Mouse (Mus musculus) heart, embryonic 12.5 days (tissue): Measurements from ENCODE around the gene Cd247. TPM values are rescaled to one million over a fixed set of nuclear protein-coding genes. Genes with fewer than 3 reads are reported as not detected.

Experiments
- ATAC-seq: fragments of 200-750 bp; cut with Nextera tagmentation; 2 replicates; pipeline ENCODE4 v1.8.0; 2017; ENCODE audit warnings: moderate TSS enrichment, moderate library complexity; ENCODE audit not compliant: insufficient number of reproducible peaks, low FRiP score
- H3K27ac ChIP-seq: fragments of 300-500 bp; sonication (generic); 2 replicates; pipeline ENCODE4 v1.5.1; 2016; ENCODE audit warnings: mild to moderate bottlenecking, moderate library complexity; ENCODE audit not compliant: poor library complexity, severe bottlenecking
- H3K27me3 ChIP-seq: fragments of 300-500 bp; sonication (generic); replicated peaks from 2 replicates; pipeline ENCODE4 v1.6.1; 2016; ENCODE audit warnings: mild to moderate bottlenecking, moderate library complexity
- H3K36me3 ChIP-seq: fragments of 300-500 bp; sonication (generic); 2 replicates; pipeline ENCODE4 v1.6.1; 2016; ENCODE audit warnings: mild to moderate bottlenecking, moderate library complexity
- H3K4me1 ChIP-seq: fragments of 300-500 bp; sonication (generic); replicated peaks from 2 replicates; pipeline ENCODE4 v1.6.1; 2016; ENCODE audit warnings: mild to moderate bottlenecking
- H3K4me2 ChIP-seq: fragments of 300-500 bp; sonication (generic); 2 replicates; pipeline ENCODE4 v1.6.1; 2016; ENCODE audit warnings: mild to moderate bottlenecking, moderate library complexity
- H3K4me3 ChIP-seq: fragments of 300-500 bp; sonication (generic); 2 replicates; pipeline ENCODE4 v1.5.1; 2016; ENCODE audit warnings: mild to moderate bottlenecking
- H3K9ac ChIP-seq: fragments of 300-500 bp; sonication (generic); 2 replicates; pipeline ENCODE4 v1.6.1; 2016; ENCODE audit warnings: mild to moderate bottlenecking, moderate library complexity
- H3K9me3 ChIP-seq: fragments of 300-500 bp; sonication (generic); replicated peaks from 2 replicates; pipeline ENCODE4 v1.6.1; 2016; ENCODE audit warnings: mild to moderate bottlenecking, moderate library complexity
- WGBS: fragments of 180-500 bp; shearing (Covaris S2); methylation state at CpG from one replicate; pipeline ENCODE4 v1.1.7; 2016; 5-methylcytosine and 5-hydroxymethylcytosine counted together
- polyA plus RNA-seq: library from polyadenylated mRNA; unstranded; fragments of >200 nt; fragmentation: Nextera tagmentation; extraction: Ambion mirVana; gene quantifications from 2 replicates; pipeline ENCODE4 v1.2.1, GENCODE M21; 2016

Cd247 gene
- polyA plus RNA-seq, 1 experiment from 2014 or later: 0.38 TPM

DNA sequence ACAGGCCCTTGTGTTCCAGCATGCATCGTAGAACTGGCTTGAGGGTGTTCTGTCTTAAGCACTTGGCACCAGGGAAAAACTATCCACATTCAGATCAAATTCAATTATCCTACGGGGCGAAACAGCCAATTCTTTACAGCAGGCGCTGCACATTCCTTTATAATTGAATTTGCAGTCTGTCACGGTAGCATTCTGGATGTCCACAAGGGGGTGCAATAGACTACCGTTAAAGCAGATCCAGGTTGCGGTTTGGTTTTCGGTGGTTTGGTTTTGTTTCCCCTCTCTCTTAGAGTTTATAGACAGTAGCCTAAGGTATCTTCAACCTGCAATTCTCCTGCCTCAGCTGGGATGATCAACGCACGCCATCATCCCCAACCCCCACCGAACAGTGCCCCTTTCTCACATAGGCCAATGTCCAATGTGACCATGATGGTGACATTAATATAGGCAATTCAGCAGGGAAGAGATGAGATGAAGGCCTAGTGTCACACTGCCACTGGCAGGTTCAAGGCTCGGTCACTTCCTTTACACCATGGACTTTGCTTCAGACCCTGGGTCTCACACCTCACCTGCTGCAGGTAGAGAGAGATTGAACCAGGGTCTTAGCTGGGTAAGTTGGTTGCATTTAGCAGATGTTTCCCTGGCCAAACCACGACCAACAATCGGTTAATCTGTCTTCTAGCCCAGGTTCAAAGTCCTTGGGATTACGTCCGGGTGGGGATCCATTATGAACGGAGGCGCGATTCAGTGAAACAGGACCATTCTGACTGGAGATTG, 12.8 kb upstream of the Cd247 start:
- peak overlapping the region; percentile 48 for H3K4me2 ChIP-seq
- WGBS: 52% methylated on average over 19 of the region's 19 CpGs
- peaks cover 12% of the 10 kb centered on the region for H3K36me3 ChIP-seq

DNA sequence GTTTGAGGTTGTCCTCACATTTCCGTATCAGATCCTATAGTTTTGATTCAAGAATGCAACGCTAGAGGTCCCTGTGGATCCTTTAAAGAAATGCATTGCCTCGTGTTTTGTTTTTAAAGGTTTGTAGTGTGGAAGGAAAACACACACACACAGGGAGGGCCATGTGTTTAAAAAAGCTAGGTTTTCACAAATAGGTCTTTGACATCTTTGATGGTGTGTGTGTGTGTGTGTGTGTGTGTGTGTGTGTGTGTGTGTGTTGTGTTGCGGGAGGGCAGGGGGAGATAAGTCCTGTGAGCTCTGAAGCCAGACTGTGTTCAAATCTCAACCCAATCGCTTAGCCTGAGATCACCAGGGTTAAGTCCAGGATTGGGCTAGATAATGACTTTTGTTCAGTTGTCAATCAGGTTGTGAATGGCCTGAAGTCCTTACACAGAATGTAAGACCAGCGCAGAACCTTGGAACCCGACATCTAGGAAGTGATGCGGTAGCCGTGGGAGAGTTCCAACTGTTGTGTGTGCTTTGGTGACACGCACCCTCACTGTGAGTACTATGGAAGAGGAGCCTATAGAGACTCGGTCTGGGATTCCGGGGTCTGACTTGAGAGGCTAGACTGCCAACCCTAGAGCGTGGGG, 8.4 kb upstream of the Cd247 start:
- Histone ChIP-seq H3K4me1 (no peaks in the 10 kb centered on the region; the same call in 1 of the 2 replicates), H3K4me3 (peak overlapping the region; percentile 46), H3K9ac (peak overlapping the region; percentile 63), H3K36me3 (no peaks in the 10 kb centered on the region), H3K27ac (no peak overlapping the region), H3K27me3 (no peaks in the 10 kb centered on the region; the same call in 1 of the 2 replicates), H3K9me3 (no peaks in the 10 kb centered on the region), H3K4me2 (peak overlapping the region; percentile 79)
- WGBS: 4% methylated on average over 13 of the region's 13 CpGs
- ATAC-seq: peak; percentile 60; the same call in 1 of the 2 replicates

More for the DNA sequence above, 12.8 kb upstream of the Cd247 start:
- H3K9me3 ChIP-seq: no peaks in the 10 kb centered on the region
- no peak overlapping the region for H3K27ac ChIP-seq
- peaks cover 22% of the 10 kb centered on the region for H3K4me1 ChIP-seq
- no peaks in the 10 kb centered on the region; the same call in 1 of the 2 replicates for H3K27me3 ChIP-seq
- no peak overlapping the region for H3K9ac ChIP-seq
- H3K4me3 ChIP-seq: no peak overlapping the region
- no peak for ATAC-seq

DNA sequence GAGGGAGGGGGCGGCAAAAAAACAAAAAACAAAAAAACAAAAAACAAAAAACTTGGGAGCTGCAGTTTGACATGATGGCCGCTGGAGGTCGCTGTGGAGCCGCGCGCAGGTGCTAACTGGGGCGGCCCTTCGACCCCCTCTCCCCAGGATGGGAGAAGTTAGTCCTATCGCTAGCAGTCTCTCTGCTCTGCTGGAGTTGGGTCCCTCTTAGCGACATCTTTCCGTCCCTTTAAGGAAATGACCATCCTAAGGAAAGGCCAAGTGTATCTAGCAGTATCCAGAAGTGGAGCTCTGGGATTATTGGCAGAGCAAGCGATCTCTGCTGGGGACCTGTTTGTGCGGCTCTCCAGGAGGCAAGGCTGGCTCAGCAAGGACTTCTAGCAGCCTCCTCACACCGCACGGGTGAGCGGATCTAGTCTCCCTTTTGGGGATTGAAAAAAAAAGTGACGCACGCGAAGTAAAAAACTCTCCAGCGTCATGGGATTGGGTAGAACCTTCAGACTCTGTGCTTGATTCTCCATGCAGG, 7.8 kb upstream of the Cd247 start:
- 3% methylated on average over 20 of the region's 20 CpGs for WGBS
- H3K4me3 ChIP-seq: peak overlapping the region; percentile 46
- peak overlapping the region; percentile 63 for H3K9ac ChIP-seq
- no peaks in the 10 kb centered on the region for H3K36me3 ChIP-seq
- H3K4me1 ChIP-seq: no peaks in the 10 kb centered on the region; the same call in 1 of the 2 replicates
- H3K27ac ChIP-seq: no peak overlapping the region
- H3K27me3 ChIP-seq: no peaks in the 10 kb centered on the region; the same call in 1 of the 2 replicates
- H3K9me3 ChIP-seq: no peaks in the 10 kb centered on the region
- ATAC-seq: 0 out of 2 replicates have a peak, but pooled peaks have one; percentile 67
- H3K4me2 ChIP-seq: peak overlapping the region; percentile 79

DNA sequence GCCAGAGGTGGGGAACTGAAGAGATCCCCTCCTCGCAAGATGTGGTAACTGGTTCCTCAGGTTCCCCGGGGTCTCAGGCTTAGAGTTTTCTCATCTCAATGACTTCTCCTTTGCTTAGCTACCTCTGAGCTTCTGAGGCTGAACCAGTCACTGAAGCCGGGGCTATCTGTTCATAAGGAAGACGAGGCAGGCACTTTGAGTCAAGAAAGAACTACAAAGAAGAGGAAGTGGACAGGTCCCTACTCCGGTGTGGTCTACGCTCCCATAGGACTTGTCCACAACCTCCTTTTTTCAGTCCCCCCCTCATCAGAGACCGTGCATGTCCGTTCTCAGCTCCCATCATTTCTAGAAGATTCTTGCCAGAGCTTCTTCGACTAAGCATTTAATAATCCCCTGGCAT, 7.1 kb upstream of the Cd247 start:
- peak overlapping the region; percentile 79; the same call in 1 of the 2 replicates for H3K4me2 ChIP-seq
- no peaks in the 10 kb centered on the region; the same call in 1 of the 2 replicates for H3K4me1 ChIP-seq
- H3K4me3 ChIP-seq: no peak overlapping the region
- 76% methylated on average over 9 of the region's 9 CpGs for WGBS
- no peak overlapping the region for H3K9ac ChIP-seq
- ATAC-seq: no peak
- H3K27me3 ChIP-seq: no peaks in the 10 kb centered on the region; the same call in 1 of the 2 replicates
- no peaks in the 10 kb centered on the region for H3K36me3 ChIP-seq
- no peak overlapping the region for H3K27ac ChIP-seq
- no peaks in the 10 kb centered on the region for H3K9me3 ChIP-seq

DNA sequence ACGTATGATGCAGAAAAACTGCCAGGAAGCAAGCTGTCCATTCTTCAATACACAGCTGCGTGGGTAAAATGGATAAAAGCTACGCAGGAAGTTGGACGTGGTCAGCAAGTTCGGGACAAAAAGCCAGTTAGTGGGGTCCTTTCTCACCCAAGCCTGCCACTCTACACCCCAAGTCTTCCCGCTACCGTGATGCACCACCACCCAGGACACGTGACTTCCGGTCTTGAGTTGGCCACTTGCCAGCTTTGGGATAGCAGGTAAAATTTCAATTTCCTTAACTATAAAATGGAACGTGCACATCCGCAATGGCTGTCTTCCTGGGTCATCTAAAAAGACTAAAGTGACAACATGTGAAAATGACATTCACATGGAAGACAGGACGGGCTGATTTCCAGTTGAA, 6.6 kb upstream of the Cd247 start:
- Histone ChIP-seq H3K4me3 (no peak overlapping the region), H3K27ac (no peak overlapping the region), H3K4me1 (no peaks in the 10 kb centered on the region; the same call in 1 of the 2 replicates), H3K36me3 (no peaks in the 10 kb centered on the region), H3K9me3 (no peaks in the 10 kb centered on the region), H3K4me2 (no peak overlapping the region), H3K27me3 (no peaks in the 10 kb centered on the region; the same call in 1 of the 2 replicates), H3K9ac (no peak overlapping the region)
- WGBS: 79% methylated on average over 12 of the region's 12 CpGs
- no peak for ATAC-seq

DNA sequence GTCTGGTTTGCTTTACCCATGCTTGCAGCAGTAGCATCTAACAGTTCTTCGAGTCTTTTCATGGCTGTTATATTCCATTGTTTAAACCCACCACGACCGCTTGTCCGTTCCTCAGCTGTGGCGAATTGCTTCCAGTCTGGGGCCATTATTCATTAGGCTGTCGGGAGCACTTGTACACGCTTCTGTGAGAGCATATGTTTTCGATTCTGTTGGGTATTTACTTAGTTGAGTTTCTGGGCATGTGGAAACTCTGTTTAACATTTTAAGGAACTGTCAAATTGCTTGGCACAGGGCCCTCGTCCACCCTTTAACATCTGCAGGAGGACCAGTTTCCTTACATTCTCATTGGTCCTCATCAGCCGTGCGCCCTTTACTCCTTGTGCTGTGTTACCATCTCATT, 2.2 kb upstream of the Cd247 start:
- no peak for ATAC-seq
- no peaks in the 10 kb centered on the region for H3K9me3 ChIP-seq
- H3K27ac ChIP-seq: no peak overlapping the region
- no peak overlapping the region for H3K4me3 ChIP-seq
- no peak overlapping the region for H3K4me2 ChIP-seq
- no peaks in the 10 kb centered on the region for H3K36me3 ChIP-seq
- H3K9ac ChIP-seq: no peak overlapping the region
- H3K4me1 ChIP-seq: no peaks in the 10 kb centered on the region
- H3K27me3 ChIP-seq: no peaks in the 10 kb centered on the region
- 72% methylated on average over 11 of the region's 11 CpGs for WGBS

DNA sequence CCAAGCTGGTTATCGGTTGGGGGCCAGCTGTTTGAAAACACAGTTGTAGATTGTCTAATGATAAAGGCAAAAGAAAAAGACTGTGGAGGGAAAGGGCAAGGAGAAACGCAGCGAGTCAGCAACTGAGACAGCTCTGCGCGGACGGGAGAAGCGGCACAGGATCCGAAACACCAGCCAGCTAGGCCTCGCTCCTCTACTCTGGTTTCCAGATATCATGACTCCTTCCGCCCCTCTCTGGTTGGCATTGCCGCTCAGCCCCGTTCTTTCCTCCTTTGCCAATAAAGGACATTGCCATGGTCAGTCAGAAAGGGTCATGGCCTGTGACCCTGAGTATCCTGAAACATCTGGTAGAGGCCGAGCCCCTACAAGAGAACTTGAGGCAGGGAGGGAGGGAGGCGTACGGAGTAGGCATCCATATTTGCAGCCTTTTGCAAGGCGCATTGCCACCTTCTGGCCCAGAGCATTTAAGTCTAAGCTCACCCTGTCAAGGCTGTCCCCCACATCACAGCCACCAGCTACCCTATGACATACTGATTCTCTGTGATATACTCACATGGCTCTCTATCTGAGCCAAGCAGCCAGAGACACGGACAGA, 682 bp downstream of the Cd247 start:
- no peak overlapping the region for H3K9ac ChIP-seq
- no peaks in the 10 kb centered on the region for H3K4me1 ChIP-seq
- H3K4me2 ChIP-seq: no peak overlapping the region
- H3K4me3 ChIP-seq: no peak overlapping the region
- ATAC-seq: no peak
- no peaks in the 10 kb centered on the region for H3K9me3 ChIP-seq
- H3K27ac ChIP-seq: no peak overlapping the region
- 82% methylated on average over 17 of the region's 17 CpGs for WGBS
- no peaks in the 10 kb centered on the region for H3K27me3 ChIP-seq
- no peaks in the 10 kb centered on the region for H3K36me3 ChIP-seq

DNA sequence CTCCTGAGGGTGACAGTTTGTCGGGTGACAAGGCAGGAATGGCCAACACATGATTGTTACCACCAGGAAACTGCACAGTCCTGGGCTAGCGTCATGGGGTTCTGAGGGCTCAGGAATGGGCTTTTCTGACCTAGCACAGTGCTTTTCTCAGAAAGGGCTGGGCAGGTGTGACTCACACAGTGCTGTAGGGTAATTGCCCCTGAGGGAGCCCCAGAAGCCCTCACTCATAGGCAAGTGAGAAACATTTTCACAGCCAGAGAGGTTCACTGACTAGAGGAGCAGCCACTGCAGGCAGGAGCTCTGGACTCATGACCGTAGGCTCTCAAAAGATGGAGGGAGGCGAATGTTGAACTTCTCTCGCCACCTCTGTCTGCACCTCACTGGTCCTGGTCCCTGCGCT, 1.5 kb downstream of the Cd247 start:
- WGBS: 84% methylated on average over 6 of the region's 6 CpGs
- H3K9me3 ChIP-seq: no peaks in the 10 kb centered on the region
- no peak overlapping the region for H3K27ac ChIP-seq
- no peak overlapping the region for H3K4me2 ChIP-seq
- ATAC-seq: no peak
- no peaks in the 10 kb centered on the region for H3K36me3 ChIP-seq
- H3K9ac ChIP-seq: no peak overlapping the region
- no peaks in the 10 kb centered on the region for H3K27me3 ChIP-seq
- H3K4me3 ChIP-seq: no peak overlapping the region
- H3K4me1 ChIP-seq: no peaks in the 10 kb centered on the region

DNA sequence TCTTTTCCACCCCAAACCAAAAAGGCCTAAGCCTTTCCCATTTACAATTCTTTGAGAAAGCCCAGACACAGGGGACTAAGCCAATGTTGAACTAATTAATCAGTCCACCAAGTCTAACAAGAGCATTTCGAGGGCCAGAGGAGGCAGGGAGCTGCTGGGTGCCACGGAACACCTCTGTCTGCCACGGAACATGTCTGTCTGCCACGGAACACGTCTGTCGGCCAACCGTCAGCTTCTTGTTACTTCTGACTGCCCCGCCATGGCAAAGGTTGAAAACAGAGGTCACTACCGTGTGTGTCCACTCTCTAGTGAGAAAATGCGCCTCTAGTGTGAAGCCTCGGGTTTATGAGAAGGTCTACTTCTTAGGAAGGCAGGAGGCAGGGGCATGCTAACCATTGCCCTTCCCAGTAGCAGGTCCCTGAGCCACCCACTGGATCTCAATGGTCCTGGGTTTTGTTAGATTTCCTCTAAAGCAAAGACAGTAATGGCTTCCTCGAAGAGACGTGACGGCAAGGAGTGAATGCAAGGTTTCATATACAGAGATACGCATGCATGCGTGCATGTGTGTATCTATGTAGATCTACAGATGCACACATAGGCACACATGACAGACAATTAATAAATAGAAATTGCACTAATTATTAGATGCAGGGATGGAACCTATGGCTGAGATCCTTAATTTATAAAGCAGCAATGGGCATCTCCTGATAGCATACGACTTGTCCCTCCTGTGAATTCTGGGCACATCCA, 2.2 kb downstream of the Cd247 start:
- H3K9ac ChIP-seq: no peak overlapping the region
- H3K27ac ChIP-seq: no peak overlapping the region
- H3K27me3 ChIP-seq: no peaks in the 10 kb centered on the region
- no peak overlapping the region for H3K4me2 ChIP-seq
- ATAC-seq: no peak
- no peaks in the 10 kb centered on the region for H3K4me1 ChIP-seq
- no peak overlapping the region for H3K4me3 ChIP-seq
- no peaks in the 10 kb centered on the region for H3K36me3 ChIP-seq
- H3K9me3 ChIP-seq: no peaks in the 10 kb centered on the region
- 89% methylated on average over 17 of the region's 17 CpGs for WGBS

DNA sequence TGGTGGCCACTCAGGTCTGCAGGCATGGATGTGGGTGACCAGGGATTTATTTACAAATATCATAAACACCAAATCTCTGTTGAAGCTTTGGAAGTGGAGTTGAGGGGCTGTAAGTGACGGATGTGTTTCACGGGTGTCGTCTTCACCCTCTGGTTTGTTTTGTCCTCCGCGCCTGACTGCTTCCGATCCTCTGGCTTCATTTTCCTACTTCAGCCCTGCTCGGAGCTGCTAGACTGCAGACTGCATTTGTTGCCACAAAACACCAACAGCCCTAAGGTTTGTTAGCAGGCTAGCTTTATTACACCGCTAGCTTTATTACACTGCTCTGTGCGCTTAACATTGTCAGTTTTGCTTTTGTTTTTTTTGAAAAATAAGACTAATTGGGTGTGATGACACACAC, 2.9 kb downstream of the Cd247 start:
- H3K27ac ChIP-seq: no peak overlapping the region

More for the DNA sequence above, 2.9 kb downstream of the Cd247 start:
- H3K9ac ChIP-seq: no peak overlapping the region
- 88% methylated on average over 9 of the region's 9 CpGs for WGBS
- 0 out of 2 replicates have a peak, but pooled peaks cover 3% of the 10 kb centered on the region for H3K27me3 ChIP-seq
- H3K36me3 ChIP-seq: no peaks in the 10 kb centered on the region
- no peaks in the 10 kb centered on the region for H3K9me3 ChIP-seq
- no peaks in the 10 kb centered on the region for H3K4me1 ChIP-seq
- ATAC-seq: no peak
- H3K4me3 ChIP-seq: no peak overlapping the region
- no peak overlapping the region for H3K4me2 ChIP-seq
